Mouse (Mus musculus) neutrophil, adult 65 days (primary cell): ENCODE data around the gene Smad3. TPM values are rescaled to one million over a fixed set of nuclear protein-coding genes. Genes with fewer than 3 reads are reported as not detected.

Source experiments
- total RNA-seq: library from RNA; stranded (reverse); gene quantifications from 2 replicates; pipeline ENCODE4 v1.2.4, GENCODE M21; 2023

Smad3 gene
- 38.3 and 47.3 TPM in 2 replicates for total RNA-seq

DNA sequence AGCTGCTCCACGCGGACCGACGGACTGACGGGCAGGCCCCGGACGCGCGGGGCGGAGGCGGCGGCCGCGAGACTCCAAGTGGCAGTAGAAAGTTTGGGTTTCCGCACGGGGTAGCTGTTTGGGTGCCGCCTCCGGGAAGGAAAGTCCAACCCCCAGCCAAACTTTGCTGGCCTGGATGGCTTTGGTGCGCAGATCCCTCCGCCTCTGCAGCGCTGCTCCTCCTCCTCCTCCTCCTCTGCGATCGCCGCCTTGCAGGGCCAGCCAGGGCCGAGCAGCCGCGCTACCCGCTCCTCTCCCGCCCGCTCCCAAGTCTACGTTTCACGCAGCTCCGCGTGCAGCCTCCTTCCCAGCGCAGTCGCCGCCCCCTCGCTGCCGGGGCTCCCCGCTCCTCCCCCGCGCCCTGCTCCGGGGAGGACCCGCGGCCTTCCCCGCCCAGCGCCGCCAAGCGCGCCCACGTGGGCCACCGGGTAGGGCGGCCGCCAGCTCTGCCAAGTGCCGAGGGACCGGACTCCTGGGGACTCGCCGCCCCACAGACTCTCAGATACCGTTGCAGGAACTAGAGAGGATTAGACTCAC lies at the start of gene Smad3:
Gene Smad3 (minus strand): TSS at position 130 of the 576 bp plus-strand sequence.

GRCm38 (mm10) chr9:63602043-63602939 lies 155.5 kb downstream of the Smad3 start, which contains the start of the genes Iqch and Aagab:
Gene Iqch (minus strand): TSS chr9:63602493.
Gene Aagab (plus strand): TSS chr9:63602660.

Other genes starting within 250 kb of the Smad3 start
- gene Iqch, start 155.5 kb downstream of the Smad3 start, total RNA-seq: 0.22 and 0.23 TPM in 2 replicates
- 24.5 and 28.3 TPM in 2 replicates for gene Aagab, start 155.3 kb downstream of the Smad3 start, total RNA-seq